Mouse (Mus musculus) intestine, embryonic 14.5 days (tissue): ENCODE data around the gene Zfp507. TPM values are rescaled to one million over a fixed set of nuclear protein-coding genes. Genes with fewer than 3 reads are reported as not detected.

Experiments used
- ATAC-seq: fragments of 200-750 bp; cut with Nextera tagmentation; replicated peaks from 2 replicates; pipeline ENCODE4 v1.8.0; 2017; ENCODE audit warnings: low read depth, moderate number of reproducible peaks, moderate TSS enrichment, moderate library complexity; ENCODE audit not compliant: low FRiP score, low TSS enrichment
- DNase-seq: peaks from one replicate; pipeline ENCODE4 v3.0.0-alpha.2; 2018; ENCODE audit warnings: low spot score
- H3K27ac ChIP-seq: fragments of 300-500 bp; sonication (generic); 2 replicates; pipeline ENCODE4 v1.5.1; 2014; ENCODE audit warnings: low read depth, mild to moderate bottlenecking, control low read depth
- H3K27me3 ChIP-seq: fragments of 300-500 bp; sonication (generic); replicated peaks from 2 replicates; pipeline ENCODE4 v1.6.1; 2014; ENCODE audit warnings: low read length, control low read depth; ENCODE audit not compliant: control insufficient read depth, insufficient read depth
- H3K36me3 ChIP-seq: fragments of 300-500 bp; sonication (generic); 2 replicates; pipeline ENCODE4 v1.6.1; 2014; ENCODE audit warnings: low read length, control low read depth; ENCODE audit not compliant: control insufficient read depth, insufficient read depth
- H3K4me1 ChIP-seq: fragments of 300-500 bp; sonication (generic); replicated peaks from 2 replicates; pipeline ENCODE4 v1.6.1; 2014; ENCODE audit warnings: low read length, control low read depth, mixed read lengths; ENCODE audit not compliant: control insufficient read depth, insufficient read depth
- H3K4me2 ChIP-seq: fragments of 300-500 bp; sonication (generic); 2 replicates; pipeline ENCODE4 v1.6.1; 2014; ENCODE audit warnings: low read length
- H3K4me3 ChIP-seq: fragments of 300-500 bp; sonication (generic); 2 replicates; pipeline ENCODE4 v1.5.1; 2014; ENCODE audit warnings: low read depth, low read length, control low read depth, mixed read lengths
- H3K9ac ChIP-seq: fragments of 300-500 bp; sonication (generic); 2 replicates; pipeline ENCODE4 v1.6.1; 2014; ENCODE audit warnings: mild to moderate bottlenecking, low read length
- H3K9me3 ChIP-seq: fragments of 300-500 bp; sonication (generic); 2 replicates; pipeline ENCODE4 v1.6.1; 2016; ENCODE audit warnings: low read length, control low read depth; ENCODE audit not compliant: control insufficient read depth
- WGBS: fragments of 180-500 bp; shearing (Covaris S2); extraction: QIAGEN DNeasy Blood & Tissue Kit; methylation state at CpG from one replicate; pipeline ENCODE4 v1.1.7; 2014; 5-methylcytosine and 5-hydroxymethylcytosine counted together
- polyA plus RNA-seq: library from polyadenylated mRNA; unstranded; fragments of >200 nt; fragmentation: Nextera tagmentation; extraction: Ambion mirVana; gene quantifications from 2 replicates; pipeline ENCODE4 v1.2.1, GENCODE M21; 2014

Zfp507 gene
- polyA plus RNA-seq, 1 experiment from 2014 or later, result 15.8 TPM

- DNase-seq (no peak), ATAC-seq (no peak)
- Histone ChIP-seq H3K27me3 (no peaks in the 10 kb centered on the region), H3K27ac (no peak overlapping the region), H3K9ac (no peak overlapping the region), H3K4me3 (no peak overlapping the region), H3K4me2 (no peak overlapping the region), H3K36me3 (peaks cover 7% of the 10 kb centered on the region; the same call in 1 of the 2 replicates), H3K9me3 (0 out of 2 replicates have a peak, but pooled peaks cover 3% of the 10 kb centered on the region), H3K4me1 (no peaks in the 10 kb centered on the region)
These were observed 63.9 kb downstream of the Zfp507 start for GRCm38 (mm10) chr7:35738871-35739270.

GRCm38 (mm10) chr7:35733313-35734050, 69.3 kb downstream of the Zfp507 start:
- Histone ChIP-seq H3K4me3 (no peak overlapping the region), H3K27me3 (no peaks in the 10 kb centered on the region), H3K9ac (no peak overlapping the region), H3K36me3 (peaks cover 2% of the 10 kb centered on the region; the same call in 1 of the 2 replicates), H3K27ac (no peak overlapping the region), H3K4me2 (no peak overlapping the region), H3K9me3 (0 out of 2 replicates have a peak, but pooled peaks cover 3% of the 10 kb centered on the region), H3K4me1 (no peaks in the 10 kb centered on the region)
- 71% methylated on average over 14 of the region's 14 CpGs for WGBS
- DNase-seq (no peak), ATAC-seq (no peak)

- no peak overlapping the region for H3K4me3 ChIP-seq
- H3K27ac ChIP-seq, result no peak overlapping the region
- H3K9ac ChIP-seq, result no peak overlapping the region
- H3K27me3 ChIP-seq, result no peaks in the 10 kb centered on the region
- no peaks in the 10 kb centered on the region for H3K4me1 ChIP-seq
- peaks cover 2% of the 10 kb centered on the region; the same call in 1 of the 2 replicates for H3K36me3 ChIP-seq
- no peak overlapping the region for H3K4me2 ChIP-seq
- ATAC-seq, result no peak
- H3K9me3 ChIP-seq, result 0 out of 2 replicates have a peak, but pooled peaks cover 2% of the 10 kb centered on the region
- no peak for DNase-seq
- WGBS, result 85% methylated on average over 10 of the region's 10 CpGs
These were observed 70.2 kb downstream of the Zfp507 start for GRCm38 (mm10) chr7:35732585-35733059.

- WGBS, result 81% methylated on average over 9 of the region's 9 CpGs
- ATAC-seq (no peak), DNase-seq (no peak)
These were observed 73.2 kb downstream of the Zfp507 start for GRCm38 (mm10) chr7:35729621-35730031.

GRCm38 (mm10) chr7:35728376-35728775, 74.4 kb downstream of the Zfp507 start:
- no peak overlapping the region for H3K27ac ChIP-seq
- no peaks in the 10 kb centered on the region for H3K4me1 ChIP-seq
- H3K36me3 ChIP-seq, result peaks cover 21% of the 10 kb centered on the region
- WGBS, result 92% methylated on average over 12 of the region's 12 CpGs
- no peak overlapping the region for H3K4me2 ChIP-seq
- no peak for DNase-seq
- H3K27me3 ChIP-seq, result no peaks in the 10 kb centered on the region
- ATAC-seq, result no peak
- H3K9ac ChIP-seq, result no peak overlapping the region
- no peak overlapping the region for H3K4me3 ChIP-seq
- H3K9me3 ChIP-seq, result no peaks in the 10 kb centered on the region

More at GRCm38 (mm10) chr7:35729621-35730031, 73.2 kb downstream of the Zfp507 start:
- Histone ChIP-seq H3K27ac (no peak overlapping the region), H3K4me3 (no peak overlapping the region), H3K27me3 (no peaks in the 10 kb centered on the region), H3K36me3 (peaks cover 21% of the 10 kb centered on the region), H3K4me2 (no peak overlapping the region), H3K4me1 (no peaks in the 10 kb centered on the region), H3K9ac (no peak overlapping the region), H3K9me3 (no peaks in the 10 kb centered on the region)

- DNase-seq (no peak), ATAC-seq (no peak)
- WGBS, result 92% methylated on average over 2 of the region's 2 CpGs
- H3K9me3 ChIP-seq, result no peaks in the 10 kb centered on the region
- H3K4me3 ChIP-seq, result no peak overlapping the region
- no peaks in the 10 kb centered on the region for H3K4me1 ChIP-seq
- H3K27me3 ChIP-seq, result no peaks in the 10 kb centered on the region
- no peak overlapping the region for H3K9ac ChIP-seq
- H3K27ac ChIP-seq, result no peak overlapping the region
- H3K4me2 ChIP-seq, result no peak overlapping the region
- H3K36me3 ChIP-seq, result peaks cover 45% of the 10 kb centered on the region
These were observed 79.8 kb downstream of the Zfp507 start for GRCm38 (mm10) chr7:35723035-35723434.

Other genes starting within 250 kb of the Zfp507 start
- gene Nudt19, start 246.7 kb downstream of the Zfp507 start, polyA plus RNA-seq, result 98.6 and 117 TPM in 2 replicates
- 0.16 and 0.23 TPM in 2 replicates for gene Rgs9bp, start 217.4 kb downstream of the Zfp507 start, polyA plus RNA-seq
- gene Ankrd27, start 216.8 kb downstream of the Zfp507 start, polyA plus RNA-seq, result 41.4 and 43.5 TPM in 2 replicates
- gene Pdcd5, start 155.5 kb downstream of the Zfp507 start, polyA plus RNA-seq, result 260 and 278 TPM in 2 replicates
- gene Dpy19l3, start 48.5 kb downstream of the Zfp507 start, polyA plus RNA-seq, result 22.2 and 28.1 TPM in 2 replicates